Mouse (Mus musculus) cerebellum, adult 11-12 months (tissue): ENCODE results near the gene Rgs5.

ENCODE experiments used
- DNase-seq: peaks from one replicate; pipeline ENCODE4 v3.0.0; 2022

Rgs5 gene

DNA sequence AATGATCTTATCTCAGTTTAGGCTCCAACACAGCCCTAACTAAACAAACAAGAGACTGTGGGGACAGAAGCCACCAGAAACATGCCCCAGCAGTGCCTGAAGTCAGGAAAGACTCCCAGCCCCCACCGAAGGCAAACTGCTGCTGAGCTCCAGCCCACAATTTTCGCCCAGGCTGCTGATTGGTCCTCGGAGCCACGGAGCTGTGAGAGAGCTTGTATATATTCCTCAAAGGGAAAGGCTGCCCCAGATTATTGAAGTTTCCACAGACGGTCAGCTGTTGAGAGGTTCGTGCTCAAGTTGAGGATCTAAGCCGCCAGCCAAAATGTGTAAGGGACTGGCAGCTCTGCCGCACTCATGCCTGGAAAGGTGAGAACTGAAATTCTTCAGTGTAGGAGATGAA is at the start of gene Rgs5:
Gene Rgs5 (plus strand): TSS at position 246 of the 400 bp plus-strand sequence.
- DNase-seq = no peak

DNA sequence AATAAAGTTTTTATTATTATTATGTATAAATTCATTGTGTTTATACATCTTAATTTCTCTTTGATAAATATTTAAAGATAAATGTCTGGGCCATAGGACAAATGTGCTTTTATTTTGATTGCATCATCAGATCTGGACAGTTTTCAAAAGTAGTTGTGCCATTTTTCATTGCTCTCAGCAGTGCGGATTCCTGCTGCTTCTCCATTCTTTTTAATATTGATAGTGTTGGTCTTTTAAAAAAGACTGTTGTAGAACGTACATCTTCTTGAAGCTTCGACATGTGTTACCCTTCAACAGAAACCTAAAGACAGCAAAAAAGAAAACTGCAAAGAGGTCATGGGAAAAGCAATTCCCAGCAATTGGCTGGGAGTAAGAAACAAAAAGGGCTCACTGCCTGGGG is 49.1 kb upstream of the Rgs5 start:
- DNase-seq = no peak

DNA sequence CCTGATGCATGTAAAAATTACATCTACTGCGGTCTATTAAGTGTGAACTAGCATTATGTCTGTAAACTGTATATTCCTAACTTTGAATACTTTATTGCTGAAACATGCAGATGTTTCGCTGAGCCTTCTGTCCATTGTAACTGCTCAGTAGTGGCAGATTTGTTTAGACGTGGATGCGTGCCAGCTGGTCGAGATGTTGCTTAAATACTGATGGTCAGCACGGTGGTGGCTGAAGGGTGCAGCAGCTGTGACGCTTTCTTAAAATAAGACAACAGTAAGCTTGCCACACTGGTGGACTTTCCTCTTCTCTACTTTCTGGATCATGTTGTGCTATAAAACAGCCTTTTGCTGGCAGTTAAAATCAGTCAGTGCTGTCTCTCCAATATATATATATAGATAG is 25.6 kb upstream of the Rgs5 start:
- no peak for DNase-seq

DNA sequence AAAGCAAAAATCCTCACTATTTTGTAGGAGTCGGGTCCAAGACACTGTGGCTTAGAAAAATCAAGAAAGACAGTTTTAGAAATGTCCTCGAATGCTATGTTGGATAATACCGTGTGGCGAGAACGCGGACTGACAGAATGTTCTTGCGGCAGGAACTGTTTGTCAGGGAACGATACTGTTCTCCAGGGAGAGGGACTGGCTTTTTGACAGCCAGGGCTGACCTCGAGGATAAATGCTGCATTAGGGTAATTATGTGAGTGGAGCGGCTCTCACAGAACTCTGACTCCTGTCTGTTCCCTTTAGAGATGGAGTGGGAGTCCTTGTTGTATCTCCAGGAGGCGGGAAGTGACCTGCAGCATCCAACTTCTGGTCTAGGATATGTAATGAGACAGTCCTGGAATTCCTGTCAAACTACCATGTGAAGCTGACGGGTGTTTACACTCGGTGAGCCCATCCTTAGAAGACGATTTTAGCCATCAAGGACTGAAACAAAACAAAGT is 18.0 kb upstream of the Rgs5 start:
- no peak for DNase-seq

DNA sequence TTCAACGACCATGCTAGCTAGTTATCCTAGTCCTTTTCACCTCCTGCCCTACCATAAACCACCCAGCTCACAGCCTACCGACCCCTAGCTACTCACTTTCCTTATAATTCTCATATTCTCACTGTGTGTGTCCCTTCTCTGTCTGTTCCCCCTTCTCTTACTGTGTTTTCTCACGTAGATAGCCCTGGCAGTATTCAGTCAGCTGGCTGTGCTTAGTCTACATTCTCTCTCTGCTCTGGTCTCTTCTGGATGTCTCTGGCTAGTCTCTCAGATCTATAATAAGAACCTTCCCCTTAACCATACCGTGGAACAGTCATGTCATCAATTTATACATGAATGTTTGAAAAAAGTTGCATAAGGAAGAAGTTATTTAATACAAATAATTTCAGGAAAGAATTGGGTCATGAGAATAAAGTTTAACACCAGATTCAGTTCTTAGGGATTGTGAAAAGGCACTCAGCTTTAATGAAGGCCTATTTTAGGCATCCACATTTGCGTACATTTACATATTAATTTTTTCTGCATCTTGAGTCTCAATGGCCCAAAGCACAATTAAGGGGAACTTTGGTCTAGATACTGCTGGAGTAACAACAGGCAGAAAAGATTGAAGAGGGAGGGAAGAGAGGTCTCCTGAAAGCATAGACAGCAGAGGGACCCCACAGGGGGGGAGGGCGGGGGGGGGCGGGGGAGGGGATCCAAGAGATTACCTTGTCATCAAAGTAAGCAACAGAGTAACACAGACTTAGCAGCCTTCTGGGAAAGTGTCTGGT is 10.2 kb upstream of the Rgs5 start:
- no peak for DNase-seq

DNA sequence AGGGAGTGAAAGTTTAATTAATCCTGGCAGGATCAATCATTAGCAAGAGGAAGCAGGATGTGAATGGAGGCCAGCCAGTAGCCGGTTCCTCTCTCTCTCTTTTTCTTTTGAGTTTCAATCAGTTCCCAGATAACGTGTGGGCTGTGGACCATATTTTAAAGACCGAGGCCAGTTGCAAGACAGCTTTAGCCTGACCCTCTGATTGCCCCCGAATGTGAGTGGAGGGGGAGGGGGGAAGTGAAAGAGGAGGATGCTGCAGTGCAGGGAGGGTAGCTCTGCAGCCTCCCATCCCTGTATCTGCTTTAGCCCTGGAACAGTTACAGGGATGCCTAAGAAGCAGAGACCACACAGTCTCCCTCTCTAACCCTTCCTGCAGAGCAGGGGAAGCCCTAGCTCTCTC is 4.2 kb downstream of the Rgs5 start:
- no peak for DNase-seq

DNA sequence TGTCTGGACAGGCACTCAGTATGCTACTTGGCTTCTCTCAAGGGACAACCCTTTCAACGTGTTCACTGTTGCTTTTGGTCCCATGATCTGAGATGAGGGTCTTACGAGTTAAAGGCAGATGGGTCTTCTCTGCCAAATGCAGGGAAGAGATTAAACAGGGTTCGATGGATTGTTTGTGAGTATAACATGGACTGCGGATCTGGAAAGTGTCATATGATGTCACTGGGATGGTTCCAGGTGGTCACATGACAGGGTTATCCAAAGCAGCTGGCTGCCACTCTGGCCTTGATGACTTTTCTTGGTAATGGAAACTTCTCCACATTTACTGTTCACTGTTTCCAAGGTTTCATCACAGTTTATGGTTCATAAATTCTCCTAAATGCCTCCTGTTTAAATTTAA is 12.0 kb downstream of the Rgs5 start:
- DNase-seq = no peak

DNA sequence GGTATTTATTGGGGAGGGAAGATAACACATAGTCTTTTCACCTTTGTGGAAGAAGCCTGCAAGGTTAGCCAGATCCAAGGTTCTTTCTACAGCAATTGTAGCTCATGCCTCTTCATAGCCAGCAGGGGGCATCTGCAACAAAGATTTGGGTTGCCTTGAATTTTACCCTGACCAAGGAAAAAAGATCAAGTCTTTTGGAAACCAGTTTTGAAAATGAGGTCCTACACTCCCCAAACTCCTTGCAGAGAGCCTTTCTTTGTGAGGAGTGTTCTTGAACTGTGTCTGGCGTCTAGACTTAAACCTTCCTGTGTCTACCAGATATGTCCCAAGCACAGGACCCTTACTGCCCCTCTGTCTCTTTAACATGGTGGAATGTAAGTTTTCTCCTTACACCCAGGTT is 15.4 kb downstream of the Rgs5 start:
- no peak for DNase-seq

DNA sequence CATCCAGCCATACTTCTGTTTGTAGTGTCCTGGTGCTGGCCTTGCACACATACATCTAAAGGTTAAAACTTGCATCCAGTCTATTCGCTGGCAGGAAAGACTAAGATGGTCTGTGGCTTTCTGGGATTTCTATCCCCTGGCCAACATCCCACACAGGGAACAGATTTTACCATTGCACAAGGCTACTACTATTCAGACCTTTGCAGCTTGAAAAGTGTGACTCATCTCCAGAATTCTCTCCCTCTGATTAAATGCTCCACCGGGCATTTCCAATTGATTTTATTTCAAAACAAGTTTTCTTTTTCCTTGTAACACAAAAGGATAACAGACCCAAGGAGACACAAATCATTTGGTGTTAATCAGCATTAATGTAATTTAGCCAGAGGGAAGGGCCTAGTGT is 16.5 kb downstream of the Rgs5 start:
- DNase-seq = no peak

DNA sequence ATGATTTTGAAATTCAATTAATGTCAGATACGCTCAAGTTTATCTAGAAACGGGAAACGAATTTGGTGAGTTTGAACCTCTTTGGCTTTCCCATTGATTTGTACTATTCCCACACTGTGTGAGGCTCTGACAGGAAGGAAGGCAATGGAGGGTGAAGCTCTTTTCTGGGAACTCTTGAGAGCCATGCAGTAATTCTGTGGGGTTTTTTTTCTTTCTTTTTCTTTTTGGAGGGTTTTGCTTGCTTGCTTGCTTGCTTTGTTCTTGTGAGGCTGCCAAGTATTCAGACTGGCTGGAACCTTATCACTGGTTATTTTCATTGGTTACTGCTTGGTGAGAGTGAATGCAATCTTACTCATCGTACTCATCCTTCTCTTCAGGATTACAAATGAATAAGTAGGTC is 17.0 kb downstream of the Rgs5 start:
- DNase-seq = no peak

DNA sequence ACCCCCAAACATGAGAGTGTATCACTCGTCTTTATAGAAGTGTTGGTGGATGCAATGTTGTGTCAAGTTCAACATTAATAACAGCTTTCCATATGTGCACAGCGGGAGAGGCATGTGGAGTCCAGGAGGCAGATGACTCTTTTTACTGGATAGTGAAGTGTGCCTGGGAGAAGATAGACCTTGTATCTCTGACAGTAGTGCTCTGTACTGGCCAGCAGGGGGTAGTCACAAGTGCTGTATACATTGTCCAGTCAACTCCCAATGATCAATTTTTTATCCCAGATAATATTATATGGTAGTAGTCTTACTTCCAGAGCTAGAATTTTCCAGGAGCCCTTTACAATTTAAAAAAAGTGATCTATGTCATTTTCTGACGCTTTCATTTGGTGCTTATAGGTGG is 18.8 kb downstream of the Rgs5 start:
- no peak for DNase-seq

DNA sequence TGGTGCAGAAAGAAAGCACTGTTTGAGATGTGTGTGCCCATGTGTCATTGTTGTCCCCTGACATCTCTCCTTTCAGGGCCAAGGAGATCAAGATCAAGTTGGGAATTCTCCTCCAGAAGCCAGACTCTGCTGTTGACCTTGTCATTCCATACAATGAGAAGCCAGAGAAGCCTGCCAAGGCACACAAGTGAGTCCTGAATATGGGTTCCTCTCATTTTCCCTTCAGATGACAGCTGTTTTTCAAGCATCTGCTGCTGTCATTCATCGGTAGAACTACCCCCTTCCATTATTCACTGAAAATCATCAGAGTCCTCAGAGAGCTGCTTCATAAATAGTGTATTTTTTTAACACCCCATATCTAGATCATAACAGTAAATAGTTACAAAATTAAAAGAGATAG is 21.4 kb downstream of the Rgs5 start:
- DNase-seq = no peak

DNA sequence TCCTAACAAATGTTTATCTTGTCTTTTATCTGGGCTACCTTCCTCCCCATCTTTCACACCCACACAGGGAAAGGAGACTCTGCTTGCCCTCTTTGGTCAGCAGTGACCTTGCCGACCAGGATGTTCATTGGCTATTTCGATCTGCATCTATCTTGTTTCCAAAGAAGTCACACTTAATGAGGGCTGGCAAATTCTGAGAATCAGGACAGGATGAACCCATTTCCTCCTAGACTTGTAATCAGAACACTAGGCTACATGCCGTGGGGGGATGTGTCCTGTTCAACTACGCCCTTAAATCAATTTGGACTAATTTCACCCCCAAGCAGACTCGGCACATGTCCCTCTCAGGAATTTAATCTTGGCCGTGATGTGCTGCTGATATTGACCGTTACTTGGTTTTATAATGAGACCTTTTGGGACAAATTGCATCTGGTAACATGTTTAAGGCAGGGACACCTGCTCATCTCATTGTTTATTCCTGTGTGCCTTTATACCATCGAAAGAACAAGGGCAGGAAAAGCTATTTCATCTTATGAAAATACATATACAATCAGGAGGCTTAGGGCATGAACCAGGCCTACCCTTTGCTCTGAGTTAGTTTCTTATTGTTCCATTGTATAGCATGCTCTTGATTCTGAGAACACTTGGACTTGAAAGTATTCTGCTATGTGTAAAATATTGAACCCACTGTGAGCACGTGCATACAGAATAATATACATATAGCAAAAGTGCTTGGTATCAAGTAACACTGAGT is 25.3 kb downstream of the Rgs5 start:
- DNase-seq = no peak

DNA sequence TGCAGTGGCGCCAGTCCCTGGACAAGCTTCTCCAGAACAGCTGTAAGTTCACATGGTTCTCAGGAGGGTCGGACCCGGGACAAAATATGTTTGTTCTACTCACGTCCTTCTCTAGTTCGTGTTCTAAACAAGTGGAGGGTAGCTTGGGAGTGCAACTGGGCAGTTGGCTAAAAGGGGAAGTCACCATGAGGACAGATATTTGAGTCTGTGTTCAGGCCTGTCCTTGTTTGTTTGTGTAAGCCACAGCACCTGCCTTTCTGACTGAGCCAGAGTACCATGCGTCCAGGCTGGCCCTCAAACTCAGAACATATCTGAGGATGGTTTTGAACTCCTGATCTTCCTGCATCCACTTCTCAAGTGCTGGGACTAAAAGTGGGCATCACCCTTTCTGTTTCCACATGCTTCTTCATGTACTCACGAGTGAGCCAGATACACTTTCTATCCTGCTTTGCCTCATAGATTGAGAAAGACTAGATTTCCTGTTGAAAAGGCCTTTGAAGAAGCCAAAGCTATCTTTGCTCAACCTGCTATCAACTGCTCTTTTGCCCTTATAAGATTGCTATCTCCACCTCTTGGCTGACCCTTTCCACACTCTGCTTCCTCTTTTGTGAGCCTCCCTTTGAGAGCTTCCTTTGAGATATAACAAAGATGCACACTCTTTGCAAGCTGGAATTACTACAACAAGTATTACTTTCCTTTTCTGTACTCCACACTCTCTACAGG is 27.6 kb downstream of the Rgs5 start:
- DNase-seq = no peak

DNA sequence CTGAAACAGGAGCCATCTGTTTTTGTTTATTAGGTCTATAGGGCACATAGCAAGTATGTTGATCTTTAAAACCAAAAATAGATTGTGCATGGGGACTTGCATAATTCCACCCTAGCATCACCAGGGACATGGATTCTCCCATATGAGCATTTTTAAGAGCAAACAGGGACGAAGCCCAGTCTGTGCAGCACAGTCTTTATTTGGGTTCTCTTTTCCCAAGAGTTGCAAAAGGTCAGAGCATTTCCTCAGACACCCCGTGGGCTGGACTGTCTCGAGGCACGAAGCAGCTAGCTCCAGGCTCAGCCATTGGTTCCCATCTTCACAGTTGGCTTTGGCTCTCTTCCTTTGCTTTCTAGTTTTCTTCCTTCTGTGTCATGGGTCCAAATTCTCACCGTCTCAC is 30.0 kb downstream of the Rgs5 start:
- no peak for DNase-seq

DNA sequence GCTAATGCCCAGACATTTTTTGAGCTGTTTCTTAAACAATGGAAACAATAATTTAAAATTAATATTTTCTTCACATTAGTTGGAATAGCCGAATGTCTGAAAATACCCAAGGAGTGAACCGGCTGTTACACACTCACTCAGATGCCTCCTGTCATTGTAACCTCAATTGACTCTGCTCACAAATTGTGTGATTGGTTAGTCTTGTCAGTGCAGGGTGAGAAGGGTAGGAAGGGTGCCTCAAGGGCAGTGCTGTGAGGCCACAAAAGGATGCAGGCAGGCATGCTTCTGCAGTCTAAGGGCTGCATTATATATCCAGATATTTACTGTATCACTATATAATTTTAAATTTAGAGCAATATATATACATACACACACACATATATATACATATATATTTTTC is 37.7 kb downstream of the Rgs5 start:
- DNase-seq = no peak

DNA sequence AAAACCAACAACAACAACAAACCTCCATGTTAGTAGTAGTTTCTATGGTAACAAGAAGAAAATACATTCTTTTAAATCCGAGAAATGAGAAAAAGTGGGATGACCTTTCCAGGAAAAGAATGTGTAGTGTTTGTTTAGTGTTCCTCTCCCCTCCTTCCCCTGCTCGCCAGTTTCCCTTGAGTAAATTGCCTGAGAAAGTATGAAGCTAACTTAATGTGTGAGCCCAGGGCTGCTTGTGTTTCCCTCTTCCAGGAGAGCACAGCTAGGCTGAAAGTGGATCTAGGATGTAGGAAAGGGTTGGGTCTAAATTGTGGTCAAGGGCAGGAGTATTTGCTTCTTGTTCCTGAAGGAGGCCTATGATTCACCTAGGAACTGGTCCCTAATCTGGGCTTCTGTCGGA is 38.2 kb downstream of the Rgs5 start:
- DNase-seq = no peak

DNA sequence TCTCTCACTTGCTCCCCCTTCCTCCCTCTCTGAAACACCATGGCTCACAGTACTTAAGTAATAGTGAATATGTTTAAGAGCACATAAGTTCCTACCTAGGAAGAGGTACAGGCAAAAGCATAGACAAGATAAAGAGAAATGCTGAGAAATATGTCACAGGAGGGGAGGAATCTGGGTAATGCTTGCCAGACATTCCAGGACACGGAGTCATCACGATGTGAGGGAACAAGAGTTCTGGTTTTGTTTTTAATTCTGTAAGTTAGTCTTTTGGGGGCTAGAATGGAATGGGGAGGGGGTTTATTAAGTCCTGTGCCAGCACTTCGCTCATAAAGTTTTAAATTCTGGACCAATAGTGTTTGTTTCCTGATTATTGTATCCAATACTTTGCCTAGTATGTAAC is 40.1 kb downstream of the Rgs5 start:
- no peak for DNase-seq

DNA sequence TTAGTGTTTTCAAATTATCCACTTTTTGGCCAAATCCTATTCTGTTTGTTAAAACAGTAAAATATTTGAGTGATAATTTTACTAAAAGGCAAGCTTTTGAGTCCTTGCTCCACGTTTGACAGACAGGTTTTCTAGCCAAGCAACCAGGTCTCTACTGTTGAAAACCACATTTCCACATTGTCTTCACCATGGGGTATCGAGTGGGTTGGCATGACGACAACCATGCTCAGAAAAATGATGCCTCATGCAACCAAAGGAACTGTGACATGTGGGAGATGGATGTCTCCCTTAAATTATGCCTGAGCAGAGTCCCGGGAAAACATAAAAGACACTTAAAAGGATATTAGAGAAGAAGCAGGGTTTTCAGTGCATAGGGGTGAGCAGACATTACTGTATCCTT is 41.9 kb downstream of the Rgs5 start:
- DNase-seq = no peak

DNA sequence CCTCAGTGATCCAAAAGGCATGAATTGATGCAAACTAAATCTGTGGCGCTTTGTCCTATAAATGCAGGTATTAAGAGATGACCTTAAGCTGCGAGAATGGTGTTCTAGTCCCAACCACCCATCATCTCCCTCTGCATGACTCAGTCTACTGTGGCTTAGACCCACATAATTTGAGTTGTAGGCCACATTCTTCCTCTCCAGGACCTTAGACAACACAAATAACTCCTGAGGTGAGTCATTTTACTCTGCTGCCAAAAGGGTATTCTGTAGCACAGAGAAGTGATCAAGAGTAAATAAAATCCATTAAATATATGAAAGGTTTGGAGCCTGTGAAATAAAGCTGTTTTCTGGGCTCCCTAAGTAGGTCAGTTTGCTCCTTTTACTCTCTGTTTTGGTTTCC is 43.9 kb downstream of the Rgs5 start:
- no peak for DNase-seq

DNA sequence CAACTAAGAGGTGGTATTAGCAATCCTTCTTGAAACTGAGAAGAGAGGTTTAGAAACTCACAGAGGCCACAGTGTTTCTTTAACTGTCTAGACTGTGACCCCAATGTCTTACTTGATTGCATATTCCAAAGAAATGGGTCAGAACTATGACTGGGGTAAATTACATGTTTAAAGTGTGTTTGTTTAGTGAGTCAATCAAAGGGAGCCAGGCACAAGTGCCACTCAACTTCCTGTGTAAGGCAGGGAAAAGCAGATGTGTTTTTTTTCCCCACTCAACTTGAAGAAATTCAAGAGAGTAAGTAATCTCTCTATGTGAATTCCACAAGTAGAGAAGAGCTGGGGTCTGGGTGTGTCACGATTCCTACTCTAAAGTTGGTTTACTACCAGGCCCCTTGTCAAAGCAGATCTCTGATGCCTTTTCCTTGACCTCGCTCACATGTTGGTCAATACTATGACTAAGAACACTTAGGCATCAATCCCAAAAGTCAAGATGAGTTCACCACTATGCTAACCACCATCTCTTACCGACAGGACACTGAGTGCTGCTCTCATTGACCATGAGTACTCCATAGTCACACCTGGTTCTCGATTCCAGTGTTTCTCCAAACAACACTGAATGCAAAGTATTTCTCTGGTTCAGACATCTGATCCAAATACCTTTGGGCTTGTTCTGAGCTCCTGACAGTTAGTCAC is 49.2 kb downstream of the Rgs5 start:
- DNase-seq = no peak

DNA sequence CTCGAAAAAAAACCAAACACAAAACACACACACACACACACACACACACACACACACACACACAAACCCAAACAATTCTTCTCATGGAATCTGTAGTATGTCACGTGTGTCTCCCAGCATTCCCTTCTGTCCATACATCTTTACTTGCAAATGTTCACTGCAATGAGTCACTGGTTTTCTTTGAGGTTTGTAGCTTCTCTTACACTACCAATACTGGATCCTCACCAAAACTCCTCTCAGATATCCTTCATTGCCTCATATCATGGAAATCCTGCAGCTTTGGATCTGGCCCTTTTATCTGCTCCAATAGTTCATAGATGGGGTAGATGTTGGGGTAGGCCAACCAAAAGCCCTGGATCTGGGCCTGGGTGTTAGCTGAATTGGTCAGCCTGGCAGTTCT is 66.5 kb downstream of the Rgs5 start:
- no peak for DNase-seq

DNA sequence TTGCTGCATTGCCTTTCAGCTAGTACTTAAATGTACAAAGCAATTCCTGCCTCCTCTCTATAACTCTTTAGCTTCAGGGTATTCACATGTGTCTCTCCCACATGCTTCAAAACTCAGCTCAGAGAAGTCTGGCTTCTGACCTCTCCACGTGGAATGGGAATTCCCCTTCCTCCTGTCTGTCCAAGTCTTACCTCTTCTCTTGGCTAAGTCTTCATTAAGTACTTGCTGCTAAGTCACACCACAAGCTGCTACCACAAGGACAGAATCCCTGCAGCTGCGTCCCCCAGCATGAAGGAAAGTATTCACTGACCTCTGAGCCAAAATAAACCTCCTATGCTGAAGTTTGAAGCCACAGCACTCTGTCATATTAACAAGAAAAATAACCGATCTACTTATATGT is 71.0 kb downstream of the Rgs5 start:
- DNase-seq = no peak
